Mouse (Mus musculus) MEL (cell line): ENCODE measurements at regions not wholly inside any gene's neighbourhood (a gene's known extent, or its start where the extent isn't known, plus 50 kb on each side); places are given as distances from the start of the nearest gene placed in this dataset.

Source experiments
- DNase-seq: peaks from one replicate; pipeline ENCODE4 v3.0.0; 2011; ENCODE audit warnings: low read depth, low spot score
- H3K27ac ChIP-seq: 2 replicates; pipeline ENCODE4 v1.5.1; 2012; ENCODE audit warnings: low read depth, mild to moderate bottlenecking, control low read depth, low read length, moderate library complexity; ENCODE audit not compliant: control insufficient read depth
- H3K27me3 ChIP-seq, 2 experiments: fragments of 150-350 bp in 1 of 2; sonication (generic) in 1 of 2; 2 replicates each; pipeline ENCODE4 v1.6.1; 2012; ENCODE audit warnings: low read length in 2 of 2, mild to moderate bottlenecking in 2 of 2, improper control_type of control experiment in 1 of 2, moderate library complexity in 1 of 2; ENCODE audit not compliant: insufficient read depth in 2 of 2, control insufficient read depth in 1 of 2
- H3K36me3 ChIP-seq, 2 experiments: 2 replicates each; pipeline ENCODE4 v1.6.1; 2012 to 2014; ENCODE audit warnings: low read length in 2 of 2, improper control_type of control experiment in 1 of 2, inconsistent platforms in 1 of 2, mild to moderate bottlenecking in 1 of 2; ENCODE audit not compliant: insufficient read depth in 2 of 2, control insufficient read depth in 1 of 2
- H3K4me1 ChIP-seq, 2 experiments: fragments of 150-350 bp in 1 of 2; sonication (generic) in 1 of 2; 2 replicates each; pipeline ENCODE4 v1.6.1; 2012; ENCODE audit warnings: low read length in 2 of 2, improper control_type of control experiment in 1 of 2, mild to moderate bottlenecking in 1 of 2; ENCODE audit not compliant: insufficient read depth in 2 of 2, control insufficient read depth in 1 of 2
- H3K4me3 ChIP-seq, 2 experiments: fragments of 150-350 bp in 1 of 2; sonication (generic) in 1 of 2; 2 replicates each; pipeline ENCODE4 v1.5.1; 2012; ENCODE audit warnings: low read depth in 2 of 2, low read length in 2 of 2, mild to moderate bottlenecking in 2 of 2, moderate library complexity in 2 of 2, control low read depth in 1 of 2, improper control_type of control experiment in 1 of 2; ENCODE audit not compliant: control insufficient read depth in 1 of 2, insufficient read depth in 1 of 2
- H3K79me2 ChIP-seq: 2 replicates; pipeline ENCODE4 v1.6.1; 2012; ENCODE audit warnings: mild to moderate bottlenecking, low read length, moderate library complexity; ENCODE audit not compliant: control insufficient read depth, poor library complexity, insufficient read depth
- H3K9ac ChIP-seq: 2 replicates; pipeline ENCODE4 v1.6.1; 2012; ENCODE audit warnings: low read depth, mild to moderate bottlenecking, control low read depth, low read length, moderate library complexity; ENCODE audit not compliant: control insufficient read depth, poor library complexity, severe bottlenecking
- H3K9me3 ChIP-seq: fragments of 150-350 bp; sonication (generic); replicated peaks from 2 replicates; pipeline ENCODE4 v1.6.1; 2012; ENCODE audit warnings: mild to moderate bottlenecking, low read length, improper control_type of control experiment, moderate library complexity; ENCODE audit not compliant: insufficient read depth
- BHLHE40 ChIP-seq: IDR thresholded peaks from 2 replicates; pipeline ENCODE4 v1.6.1; 2012; ENCODE audit warnings: low read depth, mild to moderate bottlenecking, inconsistent platforms, low read length, improper control_type of control experiment, borderline replicate concordance
- CHD1 ChIP-seq: IDR thresholded peaks from 2 replicates; pipeline ENCODE4 v1.6.1; 2012; ENCODE audit warnings: low read depth, mild to moderate bottlenecking, inconsistent platforms, low read length, improper control_type of control experiment
- CTCF ChIP-seq, 3 experiments: IDR thresholded peaks in 2 of 3; conservative IDR thresholded peaks in 1 of 3; 2 replicates each; pipeline ENCODE4 v1.5.1; 2011 to 2012; ENCODE audit warnings: low read length in 3 of 3, low read depth in 2 of 3, mild to moderate bottlenecking in 2 of 3, improper control_type of control experiment in 1 of 3, inconsistent platforms in 1 of 3, mixed read lengths in 1 of 3, moderate library complexity in 1 of 3; ENCODE audit not compliant: control insufficient read depth in 1 of 3, insufficient read depth in 1 of 3, poor library complexity in 1 of 3, severe bottlenecking in 1 of 3
- ELF1 ChIP-seq: IDR thresholded peaks from 2 replicates; pipeline ENCODE4 v1.6.1; 2014; ENCODE audit warnings: low read depth, mild to moderate bottlenecking, inconsistent platforms, low read length, improper control_type of control experiment, moderate library complexity
- EP300 ChIP-seq, 2 experiments: IDR thresholded peaks; 2 replicates each; pipeline ENCODE4 v1.6.1; 2011; ENCODE audit warnings: improper control_type of control experiment in 2 of 2, low read length in 2 of 2, low read depth in 1 of 2, mild to moderate bottlenecking in 1 of 2
- ETS1 ChIP-seq: IDR thresholded peaks from 2 replicates; pipeline ENCODE4 v1.6.1; 2012; ENCODE audit warnings: low read depth, mild to moderate bottlenecking, inconsistent platforms, low read length, improper control_type of control experiment, moderate library complexity
- GATA1 ChIP-seq: IDR thresholded peaks from 2 replicates; pipeline ENCODE4 v1.6.1; 2011; ENCODE audit warnings: low read depth, low read length, improper control_type of control experiment
- HCFC1 ChIP-seq: IDR thresholded peaks from 2 replicates; pipeline ENCODE4 v1.6.1; 2012; ENCODE audit warnings: low read depth, mild to moderate bottlenecking, inconsistent platforms, low read length, improper control_type of control experiment, moderate library complexity
- JUND ChIP-seq: IDR thresholded peaks from 2 replicates; pipeline ENCODE4 v1.6.1; 2011; ENCODE audit warnings: low read depth, mild to moderate bottlenecking, improper control_type of control experiment, low read length
- KAT2A ChIP-seq: conservative IDR thresholded peaks from 2 replicates; pipeline ENCODE4 v1.6.1; 2012; ENCODE audit warnings: low read depth, low read length, improper control_type of control experiment, inconsistent platforms
- MAFK ChIP-seq: IDR thresholded peaks from 2 replicates; pipeline ENCODE4 v1.6.1; 2011; ENCODE audit warnings: low read depth, mild to moderate bottlenecking, low read length, improper control_type of control experiment, borderline replicate concordance
- MAZ ChIP-seq: IDR thresholded peaks from 2 replicates; pipeline ENCODE4 v1.6.1; 2012; ENCODE audit warnings: low read depth, mild to moderate bottlenecking, inconsistent platforms, low read length, improper control_type of control experiment
- MEF2A ChIP-seq: IDR thresholded peaks from 2 replicates; pipeline ENCODE4 v1.6.1; 2014; ENCODE audit warnings: low read depth, mild to moderate bottlenecking, inconsistent platforms, low read length, improper control_type of control experiment; ENCODE audit not compliant: poor library complexity, insufficient replicate concordance, severe bottlenecking; ENCODE audit errors: extremely low read depth
- MXI1 ChIP-seq: IDR thresholded peaks from 2 replicates; pipeline ENCODE4 v1.6.1; 2011; ENCODE audit warnings: mild to moderate bottlenecking, low read depth, low read length, improper control_type of control experiment
- MYB ChIP-seq: IDR thresholded peaks from 2 replicates; pipeline ENCODE4 v1.6.1; 2011; ENCODE audit warnings: mild to moderate bottlenecking, low read depth, low read length, improper control_type of control experiment
- MYC ChIP-seq: IDR thresholded peaks from 2 replicates; pipeline ENCODE4 v1.6.1; 2011; ENCODE audit warnings: low read depth, mild to moderate bottlenecking, low read length, improper control_type of control experiment, moderate library complexity
- NRF1 ChIP-seq: IDR thresholded peaks from 2 replicates; pipeline ENCODE4 v1.6.1; 2014; ENCODE audit warnings: low read depth, mild to moderate bottlenecking, inconsistent platforms, low read length, improper control_type of control experiment, moderate library complexity; ENCODE audit not compliant: poor library complexity, insufficient read depth, severe bottlenecking
- POLR2A ChIP-seq, 2 experiments: IDR thresholded peaks; 2 replicates each; pipeline ENCODE4 v1.6.1; 2011 to 2012; ENCODE audit warnings: low read length in 2 of 2, mild to moderate bottlenecking in 2 of 2, control low read depth in 1 of 2, improper control_type of control experiment in 1 of 2, low read depth in 1 of 2, moderate library complexity in 1 of 2; ENCODE audit not compliant: control insufficient read depth in 1 of 2, insufficient read depth in 1 of 2, poor library complexity in 1 of 2
- POLR2AphosphoS5 ChIP-seq: IDR thresholded peaks from 2 replicates; pipeline ENCODE4 v1.6.1; 2012; ENCODE audit warnings: low read depth, borderline replicate concordance, mild to moderate bottlenecking, inconsistent platforms, low read length, moderate library complexity, mixed read lengths
- RAD21 ChIP-seq: IDR thresholded peaks from 2 replicates; pipeline ENCODE4 v1.6.1; 2011; ENCODE audit warnings: mild to moderate bottlenecking, low read depth, low read length, improper control_type of control experiment
- SIN3A ChIP-seq: IDR thresholded peaks from 2 replicates; pipeline ENCODE4 v1.6.1; 2012; ENCODE audit warnings: low read length, improper control_type of control experiment, inconsistent platforms
- SMC3 ChIP-seq: IDR thresholded peaks from 2 replicates; pipeline ENCODE4 v1.6.1; 2011; ENCODE audit warnings: low read depth, low read length, improper control_type of control experiment
- TBP ChIP-seq: IDR thresholded peaks from 2 replicates; pipeline ENCODE4 v1.8.0; 2011; ENCODE audit warnings: low read depth, low read length, improper control_type of control experiment
- UBTF ChIP-seq: IDR thresholded peaks from 2 replicates; pipeline ENCODE4 v1.6.1; 2012; ENCODE audit warnings: low read depth, mild to moderate bottlenecking, inconsistent platforms, low read length, improper control_type of control experiment, moderate library complexity, borderline replicate concordance; ENCODE audit not compliant: insufficient read depth
- ZC3H11A ChIP-seq: IDR thresholded peaks from 2 replicates; pipeline ENCODE4 v1.6.1; 2012; ENCODE audit warnings: low read depth, mild to moderate bottlenecking, inconsistent platforms, low read length, improper control_type of control experiment
- ZNF384 ChIP-seq: IDR thresholded peaks from 2 replicates; pipeline ENCODE4 v1.6.1; 2012; ENCODE audit warnings: low read depth, mild to moderate bottlenecking, inconsistent platforms, low read length, improper control_type of control experiment

GRCm38 (mm10) chr13:47720645-47721044 is 540.4 kb upstream of the Id4 start:
- Histone ChIP-seq H3K4me1 (no peaks in the 10 kb centered on the region), H3K9ac (no peak overlapping the region), H3K9me3 (no peaks in the 10 kb centered on the region), H3K27me3 (no peaks in the 10 kb centered on the region), H3K27ac (no peak overlapping the region), H3K36me3 (no peaks in the 10 kb centered on the region), H3K79me2 (no peaks in the 10 kb centered on the region), H3K4me3 (no peak overlapping the region)
- no peak for DNase-seq
- TF ChIP-seq ELF1 (no peak), HCFC1 (no peak), MAZ (no peak), MAFK (no peak), MXI1 (no peak), MEF2A (no peak), MYC (no peak), ZNF384 (no peak), CHD1 (no peak), ETS1 (no peak), JUND (no peak), SMC3 (no peak), RAD21 (no peak)

- no peaks in the 10 kb centered on the region for H3K9me3 ChIP-seq
- no peak overlapping the region for H3K9ac ChIP-seq
- no peak overlapping the region for H3K27ac ChIP-seq
- H3K27me3 ChIP-seq: no peaks in the 10 kb centered on the region
- H3K4me3 ChIP-seq: no peak overlapping the region
- no peak for DNase-seq
- TF ChIP-seq ZC3H11A (no peak), MYC (no peak), EP300 (IDR thresholded peaks at IDR 0.05; ENCODE audit: low read depth in 1 of 2, low read length in 2 of 2) (no peak), SIN3A (no peak), HCFC1 (no peak), CTCF (IDR thresholded peaks at IDR 0.05 in 2 of 3, conservative IDR thresholded peaks at IDR 0.05 in 1 of 3; ENCODE audit: control insufficient read depth in 1 of 3, insufficient read depth in 1 of 3, low read depth in 2 of 3, low read length in 3 of 3, poor library complexity in 1 of 3, severe bottlenecking in 1 of 3) (no peak), POLR2AphosphoS5 (no peak), RAD21 (no peak), TBP (no peak), MYB (no peak), NRF1 (no peak), ETS1 (no peak), POLR2A (IDR thresholded peaks at IDR 0.05; ENCODE audit: control insufficient read depth in 1 of 2, insufficient read depth in 1 of 2, low read depth in 1 of 2, low read length in 2 of 2, poor library complexity in 1 of 2) (no peak), MAZ (no peak), ELF1 (no peak), KAT2A (no peak), UBTF (no peak), GATA1 (no peak), BHLHE40 (no peak), MEF2A (no peak)
- no peaks in the 10 kb centered on the region for H3K79me2 ChIP-seq
- no peaks in the 10 kb centered on the region for H3K4me1 ChIP-seq
- H3K36me3 ChIP-seq: no peaks in the 10 kb centered on the region
Measured at GRCm38 (mm10) chr13:47734415-47734814, 526.6 kb upstream of the Id4 start.
